Mouse (Mus musculus): ENCODE data around the gene Olfr1438-ps1.
"Not testable (repeated sequence)": the region's sequence is repeated elsewhere in the genome, so short reads cannot be mapped to it uniquely, and the experiment has no call there.

Gene Olfr1438-ps1

GRCm38 (mm10) chr19:12335810-12336209 is at the start of gene Olfr1438-ps1:
Gene Olfr1438-ps1 (minus strand): TSS chr19:12335910.
- no peak for DNase-seq (ENCODE audit: low read depth, low spot score)

GRCm38 (mm10) chr19:12374465-12375025 is 38.8 kb upstream of the Olfr1438-ps1 start:
- DNase-seq (ENCODE audit: low read depth, low spot score), result no peak

- DNase-seq (ENCODE audit: low read depth, low spot score), result no peak
Measured at GRCm38 (mm10) chr19:12373004-12373403, 37.3 kb upstream of the Olfr1438-ps1 start.

GRCm38 (mm10) chr19:12325001-12325400 is 10.7 kb downstream of the Olfr1438-ps1 start, which contains the start of gene Olfr1437:
Gene Olfr1437 (minus strand): TSS chr19:12325101.
- DNase-seq (ENCODE audit: low read depth, low spot score), result no peak

- DNase-seq (ENCODE audit: low read depth, low spot score), result not testable (repeated sequence)
Measured at GRCm38 (mm10) chr19:12299030-12299429, 36.7 kb downstream of the Olfr1438-ps1 start, which contains the start of gene Olfr1436. Gene Olfr1436 (minus strand): TSS chr19:12299130.

- DNase-seq (ENCODE audit: low read depth, low spot score), result no peak
Measured at GRCm38 (mm10) chr19:12292979-12293378, 42.7 kb downstream of the Olfr1438-ps1 start.

- DNase-seq (ENCODE audit: low read depth, low spot score), result no peak
Measured at GRCm38 (mm10) chr19:12279554-12279953, 56.2 kb downstream of the Olfr1438-ps1 start, which contains the start of gene Olfr1434. Gene Olfr1434 (plus strand): TSS chr19:12279854.
